Mouse (Mus musculus): ENCODE measurements at regions not wholly inside any gene's neighbourhood (a gene's known extent, or its start where the extent isn't known, plus 50 kb on each side); places are given as distances from the start of the nearest gene placed in this dataset.

DNA sequence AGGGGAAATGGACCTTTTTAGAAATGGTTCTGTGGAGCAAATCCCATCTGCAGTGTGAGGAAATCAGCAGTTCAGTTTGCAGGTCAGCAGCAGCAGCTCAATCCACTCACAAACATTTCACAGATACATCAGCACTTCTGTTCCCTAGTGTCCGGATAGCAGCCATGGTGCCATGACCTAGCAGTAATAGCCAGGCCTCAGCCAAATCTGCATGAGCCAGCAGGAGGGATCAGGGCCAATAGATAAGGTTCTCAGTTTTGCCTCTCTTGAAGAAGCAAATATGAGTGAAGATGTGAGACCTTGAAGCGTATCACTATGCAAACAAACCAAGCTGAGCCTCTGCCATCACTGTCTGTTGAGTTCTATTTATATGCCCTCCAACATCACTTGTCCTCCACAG is 380.7 kb upstream of the Chrm3 start:
- DNase-seq (ENCODE audit: low spot score in 2 of 2), result no peak

DNA sequence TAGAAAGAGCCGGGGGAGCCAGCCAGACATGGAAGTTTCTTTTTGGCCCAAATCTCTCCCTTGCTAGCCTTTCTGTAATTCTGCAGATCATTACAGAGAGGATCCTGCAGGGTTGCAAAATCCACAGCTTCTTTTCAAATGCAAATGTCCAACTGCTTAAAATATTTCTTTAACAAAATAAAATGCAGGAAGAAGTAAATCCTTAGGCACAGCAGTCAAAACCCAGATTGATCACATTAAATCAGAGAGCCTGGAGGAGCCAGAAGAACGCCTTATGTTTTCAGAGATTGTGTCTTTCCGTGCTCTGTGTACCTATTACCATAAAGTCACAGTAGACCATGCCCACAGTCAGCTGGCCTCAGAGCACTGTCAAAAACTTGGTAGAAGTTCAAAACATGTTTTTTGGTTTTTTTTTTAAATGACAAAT is 365.1 kb upstream of the Chrm3 start:
- DNase-seq (ENCODE audit: low spot score in 2 of 2), result no peak

DNA sequence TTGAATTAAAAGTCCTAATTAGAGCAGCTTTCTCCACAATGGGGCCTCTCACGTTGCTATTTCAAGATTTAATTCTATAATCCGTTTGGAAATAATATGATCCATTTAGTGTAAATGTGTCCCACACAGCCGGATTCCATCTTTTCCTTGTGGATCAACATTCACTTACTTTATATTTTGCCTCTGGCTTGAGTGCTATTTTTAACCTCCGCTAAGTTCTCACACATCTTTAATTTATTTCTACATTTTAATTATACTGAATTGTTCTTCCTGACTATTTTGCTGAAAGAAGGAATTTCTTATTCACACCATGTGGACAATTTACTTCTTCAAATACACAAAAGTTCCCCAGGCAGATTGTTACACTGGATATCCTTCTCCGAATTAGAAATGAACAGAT is 364.7 kb upstream of the Chrm3 start:
- no peak for DNase-seq (ENCODE audit: low spot score in 2 of 2)

DNA sequence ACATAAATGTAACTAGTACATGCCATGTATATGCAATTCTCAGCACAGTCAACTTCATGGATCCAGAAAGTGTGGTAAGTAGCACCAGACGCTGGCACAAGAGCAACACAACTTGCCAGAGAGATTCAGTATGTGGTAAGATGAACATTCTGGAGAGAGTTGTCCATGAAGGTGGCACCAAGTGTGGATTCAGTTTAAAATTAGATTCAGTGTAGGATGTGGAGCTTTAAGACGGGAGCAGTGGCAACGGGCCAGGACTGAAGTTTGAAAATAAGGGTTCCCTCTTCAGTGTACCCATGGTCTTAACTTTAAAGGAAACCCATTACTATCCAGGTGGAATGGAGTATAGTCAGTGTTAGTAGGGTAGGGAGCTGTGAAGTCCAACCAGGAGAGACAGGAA is 360.0 kb upstream of the Chrm3 start:
- DNase-seq (ENCODE audit: low spot score in 2 of 2), result no peak

DNA sequence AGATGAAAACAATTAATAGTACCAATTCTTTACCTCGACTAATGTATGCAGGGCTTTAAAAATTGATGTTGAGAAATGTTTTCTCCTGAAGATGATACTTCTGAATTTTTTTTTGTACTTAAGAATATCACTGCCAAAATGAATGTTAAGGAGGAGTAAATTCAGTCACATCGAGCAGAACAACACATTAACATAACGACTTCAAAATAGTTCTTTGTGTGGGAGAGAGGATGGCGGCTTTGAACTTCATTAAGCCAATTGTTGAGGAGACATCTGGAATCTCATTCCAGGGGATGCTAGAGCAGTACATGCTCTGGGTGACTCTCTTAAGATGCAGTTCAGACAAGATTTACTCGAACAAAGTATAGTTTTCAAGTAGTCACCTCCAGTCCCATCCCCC is 350.8 kb upstream of the Chrm3 start:
- DNase-seq (ENCODE audit: low spot score in 2 of 2), result no peak

DNA sequence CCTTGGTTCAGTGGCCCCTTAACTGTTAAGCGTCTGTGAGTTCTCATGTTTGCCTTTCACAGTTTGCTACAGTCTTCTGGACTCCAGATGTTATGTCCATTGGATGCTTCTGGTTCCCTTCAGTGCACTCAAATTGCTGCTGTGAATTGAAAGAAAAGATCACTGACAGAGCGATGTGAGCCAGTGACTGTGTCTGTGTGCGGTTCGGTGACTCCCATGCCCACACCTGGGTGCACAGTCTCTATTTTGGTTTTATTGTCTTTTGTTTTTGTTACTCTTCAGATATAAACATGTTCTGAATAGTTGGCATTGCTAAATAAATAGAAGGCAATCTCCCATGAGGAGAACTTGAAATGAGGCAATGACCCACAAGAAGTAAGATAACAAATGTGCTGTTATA is 350.3 kb upstream of the Chrm3 start:
- DNase-seq (ENCODE audit: low spot score in 2 of 2), result no peak

DNA sequence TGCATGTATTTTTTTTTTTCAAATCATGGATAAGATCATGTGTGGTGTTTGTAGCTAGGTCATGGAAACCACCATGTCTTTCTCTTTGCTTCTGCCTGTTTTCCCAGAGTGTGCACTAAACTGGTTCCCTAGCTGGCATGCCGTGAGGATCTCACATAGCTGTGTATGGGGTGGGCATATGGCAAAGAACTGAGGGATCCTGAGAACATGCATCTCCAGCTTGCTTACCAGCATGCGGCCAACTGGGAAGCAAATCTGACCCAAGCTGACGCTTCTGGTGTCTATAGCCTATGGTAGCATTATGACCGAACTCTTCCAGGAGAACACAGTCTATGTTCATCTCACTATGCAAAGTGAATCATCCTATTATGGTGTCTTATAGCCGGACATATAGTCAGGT is 336.5 kb upstream of the Chrm3 start:
- DNase-seq (ENCODE audit: low spot score in 2 of 2), result no peak

DNA sequence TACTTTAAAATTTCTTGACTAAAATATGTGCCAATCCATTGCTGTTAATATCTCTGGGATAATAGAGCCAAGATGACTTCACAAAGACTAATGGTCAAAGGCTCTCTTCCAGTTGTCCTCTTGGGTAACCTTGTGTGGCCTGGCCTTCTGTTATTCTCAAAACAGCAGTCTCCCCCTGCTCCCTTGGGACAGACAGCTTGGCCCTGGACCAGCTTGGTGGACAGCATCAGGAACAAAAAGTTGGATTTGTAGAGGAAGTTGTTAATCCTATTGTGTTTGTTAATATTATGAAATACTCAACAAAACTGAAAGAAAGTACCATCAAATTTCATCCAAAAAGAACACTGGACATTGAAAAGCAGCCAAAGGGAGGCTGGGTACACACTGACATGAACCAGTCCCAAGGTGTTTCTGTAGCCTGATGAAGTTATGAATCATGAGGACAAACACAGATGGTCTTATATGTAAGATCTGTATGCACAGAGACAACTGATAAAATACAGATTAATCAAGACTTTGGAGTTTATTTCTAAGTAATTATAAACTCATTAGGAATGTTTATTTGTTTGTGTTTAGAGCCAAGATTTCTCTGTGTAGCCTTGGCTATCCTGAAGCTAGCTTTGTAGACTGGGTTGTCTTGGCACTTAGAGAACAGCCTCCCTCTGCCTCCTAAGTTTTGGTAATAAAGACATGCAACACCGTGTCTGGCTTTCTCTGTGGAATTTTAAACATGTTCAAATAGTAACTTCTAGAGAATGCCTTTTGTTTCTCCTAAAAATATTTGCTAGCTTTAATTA is 335.7 kb upstream of the Chrm3 start:
- peak in 1 of 2 experiments; percentile 39 for DNase-seq (ENCODE audit: low spot score in 2 of 2)

DNA sequence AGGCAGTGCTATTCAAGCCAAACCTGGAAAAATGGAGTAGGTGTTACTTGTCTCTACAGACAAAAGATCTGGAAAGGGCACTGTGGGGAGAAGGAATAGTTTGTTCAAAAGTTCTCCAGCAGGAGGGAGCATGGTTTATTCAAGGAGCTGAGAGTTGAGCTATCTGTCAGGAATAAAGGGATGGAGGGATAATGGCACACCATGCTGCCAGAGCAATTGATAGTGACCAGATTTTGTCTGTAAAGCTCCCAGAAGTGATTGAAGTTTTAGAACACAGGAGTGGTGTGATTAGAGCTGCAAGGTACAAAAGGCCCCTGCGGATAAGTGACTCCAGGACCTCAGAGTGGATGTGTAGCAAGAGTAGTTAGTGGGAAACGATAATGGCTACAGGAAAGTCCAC is 330.7 kb upstream of the Chrm3 start:
- DNase-seq (ENCODE audit: low spot score in 2 of 2), result no peak

DNA sequence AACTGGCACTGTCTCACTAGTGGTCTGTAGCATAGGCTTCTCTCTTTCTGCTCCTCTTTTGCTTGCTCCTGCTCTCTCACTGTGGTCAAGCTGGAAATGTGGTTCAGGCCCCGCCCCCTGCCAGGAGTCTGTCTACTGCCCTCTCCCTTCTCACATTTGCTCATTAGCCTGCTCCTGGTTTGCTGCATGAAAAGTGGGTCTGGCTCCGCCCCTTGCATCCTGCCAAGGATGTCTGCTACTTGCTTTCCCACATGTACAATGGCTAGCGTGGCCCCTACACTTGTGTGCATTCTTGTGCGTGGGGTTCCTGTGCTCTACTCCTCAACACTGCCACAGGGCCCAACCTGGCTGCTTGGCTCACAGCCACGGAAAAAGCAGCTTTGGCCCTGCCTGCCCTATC is 326.7 kb upstream of the Chrm3 start:
- no peak for DNase-seq (ENCODE audit: low spot score in 2 of 2)

DNA sequence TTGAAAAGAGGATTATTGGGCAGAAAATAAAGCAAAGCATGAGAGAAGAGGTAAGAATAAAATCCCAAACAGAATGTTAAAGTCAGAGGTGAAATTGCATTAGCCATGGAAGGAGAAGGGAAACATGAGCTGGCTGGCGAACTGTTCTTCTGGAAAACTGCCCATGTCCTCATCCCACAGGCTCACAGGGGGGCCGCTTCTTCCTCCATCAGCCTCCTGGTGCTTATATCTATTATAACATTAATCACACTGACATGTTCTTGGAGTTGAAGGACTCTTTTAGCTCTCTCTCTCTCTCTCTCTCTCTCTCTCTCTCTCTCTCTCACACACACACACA is 293.4 kb upstream of the Chrm3 start:
- no peak for DNase-seq (ENCODE audit: low spot score in 2 of 2)

DNA sequence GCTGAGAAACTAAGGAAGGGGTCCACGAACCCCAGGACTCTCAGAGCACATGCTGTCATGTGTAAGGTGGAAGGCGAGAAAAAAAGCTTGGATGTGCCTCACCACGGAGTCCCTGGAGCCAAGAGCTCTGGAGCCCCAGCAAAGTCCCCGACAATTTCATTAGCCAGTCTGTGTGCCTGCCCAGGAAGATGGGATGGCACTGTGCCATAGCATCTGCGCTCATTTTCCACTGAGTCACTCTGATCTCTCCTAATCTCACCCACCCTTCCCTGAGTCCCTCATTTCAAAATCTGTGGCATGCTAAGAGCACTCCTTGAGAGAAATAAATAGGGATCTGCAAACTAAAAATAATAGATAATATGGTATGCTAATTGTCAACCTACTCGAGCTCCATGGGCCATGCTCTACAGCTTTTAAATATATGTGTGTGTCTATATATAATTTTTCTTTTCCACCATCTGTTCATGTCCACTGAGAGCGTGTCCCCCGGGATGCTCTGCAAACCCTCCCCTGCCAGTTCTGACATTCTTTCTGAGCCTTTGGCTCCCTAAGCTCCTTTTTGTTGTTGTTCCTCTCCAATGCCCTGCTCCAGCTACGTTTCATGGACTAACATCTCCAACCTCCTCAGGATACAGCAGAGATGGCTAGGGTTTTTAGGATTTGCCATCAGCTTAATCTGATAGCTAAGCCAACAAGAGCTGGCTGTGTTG is 292.9 kb upstream of the Chrm3 start:
- no peak for DNase-seq (ENCODE audit: low spot score in 2 of 2)

DNA sequence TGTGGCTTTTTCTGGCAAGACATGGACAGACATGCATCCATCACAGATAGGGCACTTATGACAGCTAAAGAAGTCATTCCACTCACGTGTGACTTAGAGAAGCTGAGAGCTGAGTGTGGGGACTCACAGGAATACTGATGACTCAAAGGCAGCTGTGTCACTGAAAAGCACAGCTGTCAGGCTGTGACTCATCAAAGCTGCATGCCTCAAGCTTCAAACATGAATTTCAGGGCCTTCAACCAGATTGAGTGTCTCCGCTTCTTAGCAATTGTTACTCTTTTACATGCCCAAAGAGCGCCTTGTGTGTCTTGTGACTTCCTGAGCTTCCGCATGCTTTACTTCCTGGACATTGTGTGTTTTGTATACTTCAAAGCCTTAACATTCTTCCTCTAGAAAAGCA is 276.2 kb upstream of the Chrm3 start:
- no peak for DNase-seq (ENCODE audit: low spot score in 2 of 2)

DNA sequence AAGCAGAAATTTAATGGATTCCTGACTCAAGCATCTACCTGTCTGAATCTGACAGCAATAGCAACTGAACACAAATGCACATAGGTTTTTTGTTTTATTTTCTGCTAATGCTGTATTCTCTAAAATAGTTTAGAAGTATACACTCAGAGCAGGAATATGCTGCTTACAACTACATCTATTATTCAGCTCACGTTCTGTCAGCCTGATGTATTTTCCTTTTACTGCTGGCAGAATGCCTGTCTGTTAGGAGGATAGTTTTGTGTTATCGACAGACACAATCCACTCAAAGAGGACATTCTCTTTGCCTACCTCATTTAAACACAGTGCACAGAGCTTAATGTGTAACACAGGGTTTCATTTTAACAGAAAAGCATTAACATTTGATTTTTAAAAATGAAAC is 269.8 kb upstream of the Chrm3 start:
- no peak for DNase-seq (ENCODE audit: low spot score in 2 of 2)

DNA sequence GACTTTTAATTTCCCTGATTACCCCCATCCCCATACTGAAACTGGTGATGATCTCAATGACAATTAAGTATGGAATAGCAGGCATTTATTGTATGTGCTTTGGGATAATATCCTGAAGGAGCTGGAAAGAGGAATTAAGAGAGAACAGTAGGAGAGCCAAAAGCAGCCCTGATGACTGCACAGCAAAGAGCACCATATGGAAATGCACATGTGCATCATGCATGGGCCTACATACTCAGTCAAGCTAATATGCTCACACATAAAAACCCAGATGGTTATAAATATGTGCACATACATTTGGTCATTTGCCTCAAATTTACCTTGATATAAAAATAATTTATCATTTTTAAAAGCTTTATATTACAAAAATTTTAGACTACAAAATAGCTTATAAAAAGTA is 259.0 kb upstream of the Chrm3 start:
- DNase-seq (ENCODE audit: low spot score in 2 of 2), result no peak

DNA sequence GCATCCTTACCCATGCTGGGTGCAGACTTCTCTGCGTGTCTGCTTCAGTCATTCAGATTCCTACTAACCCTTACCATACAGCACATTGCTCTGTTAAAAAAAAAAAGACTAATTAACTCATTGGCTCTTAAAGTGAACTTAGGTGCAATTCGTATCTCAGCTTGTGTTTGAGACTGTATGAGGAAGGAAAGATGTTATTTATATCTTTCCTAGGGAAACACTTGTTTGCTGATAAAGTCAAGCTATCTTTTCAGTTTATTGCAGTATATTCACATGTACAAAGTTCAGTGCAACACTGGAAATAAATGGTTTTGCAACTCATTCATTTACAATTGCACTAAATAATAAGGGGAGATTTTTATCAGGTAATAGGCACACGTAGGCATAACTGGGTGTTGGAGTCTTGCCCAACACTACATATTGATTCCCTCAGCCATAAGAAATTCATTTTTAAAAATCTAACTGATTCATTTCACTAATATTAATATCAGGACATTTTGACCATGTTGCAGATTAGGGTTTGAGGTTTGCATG is 257.8 kb upstream of the Chrm3 start:
- no peak for DNase-seq (ENCODE audit: low spot score in 2 of 2)

DNA sequence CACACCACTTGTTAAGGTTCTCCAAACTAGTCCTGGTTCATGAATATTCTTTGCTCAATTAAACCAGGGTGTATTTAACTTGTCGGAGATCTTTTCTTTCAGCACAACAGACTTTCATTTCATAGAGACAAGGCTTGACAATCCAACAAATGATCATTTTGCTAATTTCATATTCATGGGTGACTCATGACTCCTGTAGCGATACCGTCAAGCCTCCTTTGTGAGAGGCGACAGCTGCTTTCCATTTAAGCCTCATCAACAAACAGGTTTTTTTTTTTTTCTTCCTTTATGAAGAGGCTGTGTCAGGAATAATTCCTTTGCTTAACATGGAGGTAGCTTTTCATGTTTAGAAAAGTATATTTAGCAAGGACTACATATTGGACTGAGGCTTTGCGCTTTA is 214.3 kb upstream of the Chrm3 start:
- no peak for DNase-seq (ENCODE audit: low spot score in 2 of 2)

DNA sequence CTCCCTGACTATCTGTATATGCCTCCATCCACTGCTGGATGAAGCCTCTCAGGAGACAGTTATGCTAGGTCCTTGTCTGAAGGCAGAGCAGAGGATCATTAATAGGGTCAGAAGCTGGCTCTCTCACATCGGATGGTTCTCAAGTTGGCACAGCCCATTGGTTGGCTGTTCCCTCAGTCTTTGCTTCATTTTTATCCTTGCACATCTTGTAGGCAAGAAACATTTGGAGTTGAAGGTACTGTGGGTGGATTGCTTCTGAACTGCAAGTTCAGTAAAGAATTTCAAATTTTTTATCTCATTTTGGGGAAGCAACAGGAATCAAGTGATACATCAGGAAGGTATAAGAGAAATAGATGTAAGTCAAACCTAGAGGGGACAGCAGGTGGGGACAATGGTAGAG is 206.2 kb upstream of the Chrm3 start:
- no peak for DNase-seq (ENCODE audit: low spot score in 2 of 2)

DNA sequence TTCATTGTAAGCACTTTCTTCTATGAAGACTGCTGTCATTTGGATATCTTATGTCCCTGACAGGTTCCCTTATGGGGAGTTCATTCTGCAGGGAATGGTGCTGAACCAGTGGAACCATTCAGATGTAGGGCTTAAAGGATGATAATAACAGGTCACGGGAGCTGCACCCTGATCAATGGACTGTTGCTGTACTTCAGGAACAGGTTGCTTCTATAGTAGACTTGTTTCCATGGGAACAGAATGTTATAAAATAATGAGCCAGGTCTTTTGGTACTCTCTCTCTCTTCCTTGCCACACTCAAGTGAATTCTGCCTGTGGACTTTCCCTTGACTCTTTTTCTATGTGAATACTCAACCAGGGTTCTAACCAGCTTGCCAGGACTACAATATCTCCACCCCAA is 196.9 kb upstream of the Chrm3 start:
- no peak for DNase-seq (ENCODE audit: low spot score in 2 of 2)

DNA sequence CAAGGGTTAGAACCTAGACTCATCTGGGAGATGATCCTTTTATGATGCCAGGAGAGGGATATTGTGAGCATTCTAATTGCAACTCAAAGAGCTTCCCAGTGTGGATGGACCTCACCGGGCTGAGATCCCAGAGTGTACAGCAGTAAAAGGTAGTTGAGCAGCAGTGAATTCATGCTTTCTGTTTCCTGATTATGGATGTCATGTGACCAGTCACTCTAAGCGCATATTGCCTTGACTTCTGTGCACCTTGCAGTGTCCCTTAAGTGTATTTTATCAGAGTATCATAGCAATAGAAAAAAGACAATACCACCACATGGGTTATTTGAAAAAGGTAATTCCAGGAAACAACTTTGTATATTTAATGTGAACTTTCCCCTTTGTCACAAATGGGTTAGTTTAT is 193.9 kb upstream of the Chrm3 start:
- no peak for DNase-seq (ENCODE audit: low spot score in 2 of 2)

DNA sequence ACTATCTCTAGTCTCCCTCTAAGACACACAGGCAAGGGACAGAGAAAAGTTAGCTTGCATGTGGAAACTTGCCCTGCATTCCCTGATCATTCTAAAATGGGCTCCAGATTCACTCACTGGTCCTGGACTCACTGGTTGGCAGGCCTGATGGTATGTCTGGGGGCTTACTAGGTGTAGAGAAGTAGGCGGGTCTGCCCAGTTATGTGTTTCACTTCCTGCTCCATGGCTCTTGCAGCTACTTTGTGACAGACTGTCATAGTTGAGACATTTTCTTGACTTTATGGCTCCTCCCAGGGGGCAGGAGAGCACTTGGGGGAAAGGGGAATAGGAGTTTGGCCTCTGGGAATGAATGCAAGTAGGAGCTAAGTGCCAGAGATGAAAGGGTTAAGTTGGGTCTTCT is 182.1 kb upstream of the Chrm3 start:
- DNase-seq (ENCODE audit: low spot score in 2 of 2), result no peak

DNA sequence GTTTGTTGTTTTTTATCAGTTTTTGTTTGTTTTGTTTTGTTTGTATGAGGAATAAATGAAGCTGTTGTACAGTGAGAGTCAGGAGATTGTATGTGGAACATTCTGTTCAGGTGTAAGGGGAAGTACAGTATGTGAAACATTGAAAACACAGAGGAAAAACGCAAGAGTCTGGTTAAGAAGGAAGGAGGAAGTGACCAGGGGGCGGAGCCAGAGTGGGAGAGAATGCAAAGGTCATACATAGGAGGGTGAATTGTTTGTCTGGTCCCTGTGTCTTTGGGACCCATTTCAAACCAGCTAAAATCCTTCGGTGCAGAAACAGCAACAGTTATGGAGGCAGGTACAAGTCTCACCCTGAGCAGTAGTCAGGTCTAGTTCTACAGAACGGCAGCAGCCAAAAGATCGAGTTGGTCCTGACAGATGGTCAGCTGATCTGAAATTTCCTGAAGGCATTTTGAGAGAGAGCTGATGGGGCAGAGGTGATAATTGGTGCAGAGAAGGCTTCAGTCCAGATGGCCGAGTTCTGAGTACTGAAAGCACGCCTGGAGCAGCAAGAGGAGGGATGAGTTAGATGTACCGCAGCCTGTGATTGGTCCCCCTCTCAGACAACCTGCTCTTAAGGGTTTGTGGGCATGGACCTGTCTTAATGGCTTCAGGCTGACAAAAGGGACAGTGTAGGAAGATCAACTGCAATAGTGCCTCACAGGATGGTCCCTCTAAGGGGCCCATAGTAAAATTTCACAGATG is 179.7 kb upstream of the Chrm3 start:
- DNase-seq (ENCODE audit: low spot score in 2 of 2), result no peak
